Mouse (Mus musculus) layer of hippocampus, adult 9-10 months (tissue): Measurements from ENCODE around the gene Zfp36l2.
A peak's percentile ranks its signal among the peaks of the same experiment; 100 is the strongest.
"Not testable (repeated sequence)": the region's sequence is repeated elsewhere in the genome, so short reads cannot be mapped to it uniquely, and the experiment has no call there.

Source experiments
- DNase-seq: peaks from one replicate; pipeline ENCODE4 v3.0.0; 2022; ENCODE audit warnings: low spot score

Zfp36l2 gene

GRCm38 (mm10) chr17:84187727-84188373 lies at the start of gene Zfp36l2:
Gene Zfp36l2 (minus strand): TSS chr17:84187947.
- DNase-seq, result peak; percentile 55

- no peak for DNase-seq
Measured at GRCm38 (mm10) chr17:84236781-84237557, 49.2 kb upstream of the Zfp36l2 start.

GRCm38 (mm10) chr17:84235399-84235928 lies 47.7 kb upstream of the Zfp36l2 start:
- no peak for DNase-seq

GRCm38 (mm10) chr17:84234785-84235184 lies 47.0 kb upstream of the Zfp36l2 start:
- not testable (repeated sequence) for DNase-seq

GRCm38 (mm10) chr17:84233758-84234157 lies 46.0 kb upstream of the Zfp36l2 start:
- DNase-seq, result no peak

GRCm38 (mm10) chr17:84231361-84231760 lies 43.6 kb upstream of the Zfp36l2 start:
- no peak for DNase-seq

GRCm38 (mm10) chr17:84228223-84228622 lies 40.5 kb upstream of the Zfp36l2 start:
- no peak for DNase-seq

GRCm38 (mm10) chr17:84226681-84227080 lies 38.9 kb upstream of the Zfp36l2 start:
- DNase-seq, result no peak

- no peak for DNase-seq
Measured at GRCm38 (mm10) chr17:84226231-84226630, 38.5 kb upstream of the Zfp36l2 start.

GRCm38 (mm10) chr17:84224217-84224887 lies 36.6 kb upstream of the Zfp36l2 start:
- no peak for DNase-seq

GRCm38 (mm10) chr17:84218841-84219240 lies 31.1 kb upstream of the Zfp36l2 start:
- DNase-seq, result not testable (repeated sequence)

- DNase-seq, result no peak
Measured at GRCm38 (mm10) chr17:84217696-84218095, 29.9 kb upstream of the Zfp36l2 start.

GRCm38 (mm10) chr17:84215264-84215960 lies 27.7 kb upstream of the Zfp36l2 start:
- DNase-seq, result no peak

- no peak for DNase-seq
Measured at GRCm38 (mm10) chr17:84213464-84213863, 25.7 kb upstream of the Zfp36l2 start.

- DNase-seq, result no peak
Measured at GRCm38 (mm10) chr17:84207611-84208010, 19.9 kb upstream of the Zfp36l2 start.

GRCm38 (mm10) chr17:84206239-84206638 lies 18.5 kb upstream of the Zfp36l2 start:
- no peak for DNase-seq

GRCm38 (mm10) chr17:84204962-84205361 lies 17.2 kb upstream of the Zfp36l2 start:
- no peak for DNase-seq

- no peak for DNase-seq
Measured at GRCm38 (mm10) chr17:84203340-84203739, 15.6 kb upstream of the Zfp36l2 start.

GRCm38 (mm10) chr17:84201183-84201582 lies 13.4 kb upstream of the Zfp36l2 start:
- no peak for DNase-seq

- DNase-seq, result no peak
Measured at GRCm38 (mm10) chr17:84197912-84198344, 10.2 kb upstream of the Zfp36l2 start.

- DNase-seq, result no peak
Measured at GRCm38 (mm10) chr17:84196329-84196728, 8.6 kb upstream of the Zfp36l2 start.

GRCm38 (mm10) chr17:84195835-84196234 lies 8.1 kb upstream of the Zfp36l2 start:
- no peak for DNase-seq
